Mouse (Mus musculus) adrenal gland, postnatal 4 days (tissue): Measurements from ENCODE around the gene Taf3. TPM values are rescaled to one million over a fixed set of nuclear protein-coding genes. Genes with fewer than 3 reads are reported as not detected.

ENCODE experiments used
- DNase-seq, 2 experiments: peaks; one replicate each; pipeline ENCODE4 v3.0.0; 2021 to 2022; ENCODE audit warnings: low spot score in 2 of 2, mixed read lengths in 2 of 2
- long read RNA-seq, 2 experiments: library from polyadenylated mRNA; stranded (forward); transcript quantifications; one replicate each; pipeline ENCODE4 v2.0.0; 2021
- total RNA-seq, 2 experiments: library from RNA; stranded (reverse); gene quantifications; 2 replicates each; pipeline ENCODE4 v1.2.3; 2021

Taf3 gene
- total RNA-seq, result 10 to 100 TPM; 11.2 to 11.9 TPM
- long read RNA-seq, experiment 1, full-length matches to known transcripts, result 6 of 9 reads
- long read RNA-seq, experiment 1, partial matches to known transcripts, result 0 of 9 reads
- long read RNA-seq, experiment 1, other reads (novel, unspliced or antisense), result 3 of 9 reads
- long read RNA-seq, experiment 2, full-length matches to known transcripts, result 3 of 6 reads
- long read RNA-seq, experiment 2, partial matches to known transcripts, result 0 of 6 reads
- long read RNA-seq, experiment 2, other reads (novel, unspliced or antisense), result 3 of 6 reads

DNA sequence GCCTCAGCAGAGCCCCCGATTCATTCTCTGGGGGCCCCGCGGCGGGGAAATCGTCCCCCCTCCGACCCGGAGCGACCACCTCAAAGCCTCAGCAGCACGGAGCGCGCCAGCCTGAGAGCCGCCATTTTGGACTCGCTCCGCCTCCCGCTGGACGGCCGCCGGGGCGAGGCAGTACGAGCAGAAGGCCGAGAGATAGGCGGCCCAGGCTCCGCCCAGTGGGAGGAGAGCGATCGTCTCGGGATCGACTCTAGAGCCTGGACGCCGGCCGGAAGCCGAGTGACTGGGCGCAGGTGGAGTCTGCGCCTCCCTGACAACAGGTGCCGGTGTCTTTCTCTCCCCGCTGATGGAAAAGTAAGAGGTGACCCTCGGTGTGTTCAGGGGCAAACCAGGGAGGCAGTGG is at the start of gene Taf3:
Gene Taf3, minus strand, starts transcription at position 136 of the 400 bp plus-strand sequence.
- peak; percentile 77 to 80 for DNase-seq

DNA sequence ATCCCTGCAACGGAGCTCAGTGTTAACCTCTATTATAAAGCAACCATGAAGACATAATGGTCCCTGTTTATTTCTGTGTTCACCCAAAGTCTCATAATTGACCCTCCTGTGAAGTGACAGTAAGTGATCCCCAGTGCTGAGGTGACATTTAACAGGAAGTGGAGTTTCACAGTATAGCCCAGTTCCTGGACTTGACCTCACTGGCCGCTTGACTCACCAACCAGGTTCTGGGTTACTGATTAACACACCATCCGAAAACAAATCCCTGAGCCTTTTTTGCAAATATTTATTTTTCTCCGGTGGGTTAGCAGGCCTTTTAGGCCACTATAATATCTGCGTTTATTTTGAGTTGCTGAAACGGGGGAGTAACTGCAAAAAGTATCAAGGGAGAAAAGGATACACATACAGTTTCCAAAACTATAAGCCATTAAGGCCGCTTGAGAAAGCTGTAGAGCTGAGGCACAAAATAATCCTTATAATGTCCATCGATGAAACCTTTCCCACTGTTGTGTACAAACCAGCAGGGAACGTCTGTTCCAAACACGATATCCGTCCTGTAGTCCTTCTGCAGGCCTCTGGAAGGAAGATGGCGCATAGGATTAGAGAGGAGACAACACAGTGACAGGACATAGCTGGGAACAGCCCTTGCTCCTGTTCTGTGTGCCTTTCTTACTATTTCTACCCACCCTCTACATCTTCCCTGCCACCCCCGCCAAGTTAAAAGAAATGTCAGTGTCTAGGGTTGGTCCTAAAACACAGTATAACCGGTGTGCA is 46.1 kb upstream of the Taf3 start:
- DNase-seq, result no peak

DNA sequence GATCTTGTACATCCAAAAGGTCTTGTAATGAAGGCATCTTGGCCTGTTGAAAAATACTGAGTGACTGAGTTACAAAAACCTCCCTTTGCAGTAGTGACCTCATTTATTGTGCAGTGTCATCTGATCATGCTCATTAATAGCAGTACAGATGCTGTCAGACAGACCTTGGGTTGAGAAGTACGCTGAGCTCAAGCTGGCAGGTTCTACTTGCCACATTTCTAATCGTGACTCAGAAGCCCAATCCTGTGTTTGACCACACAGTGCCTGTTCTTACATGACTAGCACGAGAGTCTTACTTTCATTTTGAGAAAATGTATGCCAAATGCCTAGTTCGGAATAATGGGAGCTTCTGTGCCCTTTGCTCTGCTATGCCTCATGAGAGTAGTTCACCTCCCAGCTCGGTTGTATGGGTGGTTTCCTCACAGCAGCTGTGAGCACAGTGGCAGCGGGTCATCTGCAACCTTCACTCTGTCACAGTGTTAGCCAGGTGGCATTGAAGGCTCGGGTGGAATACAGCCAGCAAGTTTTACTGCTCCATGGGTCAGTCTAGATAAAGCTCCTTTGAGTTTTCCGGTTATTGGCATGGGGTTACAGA is 39.0 kb upstream of the Taf3 start:
- DNase-seq, result no peak

DNA sequence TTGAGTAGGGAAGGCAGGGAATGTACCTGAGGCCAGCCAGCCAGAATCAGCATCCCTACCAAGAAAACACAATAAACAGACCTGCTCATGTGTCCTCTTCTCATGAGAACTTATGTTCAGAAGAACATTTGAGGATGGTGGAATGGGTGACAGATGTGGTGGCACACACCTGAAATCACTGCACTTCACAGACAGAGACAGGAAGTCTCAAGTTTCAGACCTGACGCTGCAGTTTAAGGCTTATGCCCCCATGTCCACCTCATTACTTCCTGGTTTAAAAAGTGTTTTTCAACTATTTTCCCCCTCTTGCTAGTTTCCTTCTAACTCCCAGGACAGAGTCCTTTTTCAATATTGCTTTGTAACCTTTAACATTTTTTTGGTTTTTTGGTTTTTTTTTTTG is 34.3 kb upstream of the Taf3 start:
- DNase-seq, result no peak

GRCm38 (mm10) chr2:10081453-10082080 is 33.2 kb upstream of the Taf3 start:
- no peak for DNase-seq

DNA sequence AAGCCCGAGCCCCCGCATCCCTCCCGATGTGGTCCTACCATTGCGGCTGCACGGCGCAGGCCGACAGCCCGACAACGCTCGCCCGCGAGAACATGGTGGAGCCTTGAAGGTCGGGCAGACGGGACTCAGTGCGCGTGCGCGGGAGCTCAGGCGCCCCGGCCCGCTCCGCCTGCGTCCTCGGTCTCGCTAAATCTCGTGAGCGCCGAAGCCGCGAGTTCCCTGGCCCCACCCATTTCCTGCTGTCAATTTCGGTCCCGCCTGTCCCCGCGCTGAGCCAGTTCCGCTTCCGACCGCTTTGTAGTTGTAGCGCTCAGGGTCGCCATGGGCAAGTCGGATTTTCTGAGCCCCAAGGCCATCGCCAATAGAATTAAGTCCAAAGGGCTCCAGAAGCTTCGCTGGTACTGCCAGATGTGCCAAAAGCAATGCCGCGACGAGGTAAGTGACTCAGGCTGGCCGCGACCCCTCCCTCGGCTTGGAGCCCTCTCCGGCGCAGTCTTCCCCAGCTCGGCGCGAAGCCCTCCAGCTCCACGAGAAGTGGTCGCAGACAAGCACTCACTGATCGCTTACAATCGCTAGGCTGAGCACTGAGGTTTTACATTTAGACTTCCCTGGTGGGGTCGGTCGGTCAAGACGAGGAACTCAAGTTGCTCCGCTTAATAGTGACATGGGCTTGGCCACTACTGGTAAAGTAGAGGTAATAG is 32.1 kb upstream of the Taf3 start, which contains the start of the genes Atp5c1 and Kin:
Gene Atp5c1, minus strand, starts transcription at position 201 of the 701 bp plus-strand sequence.
Gene Kin, plus strand, starts transcription at position 284 of the 701 bp plus-strand sequence.
- peak; percentile 91 to 94 for DNase-seq

- no peak for DNase-seq
Observed at GRCm38 (mm10) chr2:10079745-10080309, 31.4 kb upstream of the Taf3 start.

- DNase-seq, result no peak
Observed at GRCm38 (mm10) chr2:10076675-10077074, 28.3 kb upstream of the Taf3 start.

- DNase-seq, result no peak
Observed at GRCm38 (mm10) chr2:10074470-10074869, 26.1 kb upstream of the Taf3 start.

DNA sequence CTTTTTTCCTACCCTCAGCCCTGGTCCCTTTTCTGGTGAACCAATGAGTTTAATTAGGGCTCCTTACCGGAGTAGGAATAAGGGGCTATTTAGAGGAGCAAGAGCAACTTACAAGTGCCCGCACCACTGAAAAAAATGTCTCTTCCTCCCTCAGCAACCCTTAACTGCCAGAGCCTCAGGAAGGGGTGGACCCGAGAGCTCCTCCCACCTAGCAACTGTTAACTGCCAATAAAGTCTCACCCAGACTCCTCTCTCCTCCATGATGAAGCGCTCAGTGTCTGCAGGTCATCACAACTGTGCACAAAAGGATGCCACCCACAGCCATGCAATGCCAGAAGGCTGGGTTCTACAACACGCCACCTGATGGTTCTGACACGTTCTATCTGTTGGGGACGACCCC is 23.4 kb upstream of the Taf3 start:
- no peak for DNase-seq

DNA sequence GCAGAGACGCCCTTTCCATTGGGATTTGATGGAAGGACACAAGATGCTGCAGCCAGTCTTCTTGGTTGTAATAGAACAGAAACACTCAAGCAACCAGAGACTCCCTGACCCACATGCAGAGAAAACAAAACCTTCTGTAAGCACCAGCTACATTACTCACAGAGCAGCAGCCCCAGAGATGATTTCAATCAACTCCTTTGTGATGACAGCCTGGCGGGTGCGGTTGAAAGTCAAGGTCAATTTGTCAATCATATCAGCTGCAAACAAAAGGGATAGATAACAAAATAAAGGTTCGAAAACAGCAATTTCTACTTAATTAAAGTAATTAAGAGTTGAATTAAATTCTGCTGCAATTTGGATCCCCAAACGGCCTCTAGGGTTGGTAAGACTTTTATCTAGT is 10.4 kb upstream of the Taf3 start:
- DNase-seq, result no peak

GRCm38 (mm10) chr2:10051996-10052395 is 3.6 kb upstream of the Taf3 start:
- no peak for DNase-seq

- DNase-seq, result no peak
Observed at GRCm38 (mm10) chr2:10050878-10051277, 2.5 kb upstream of the Taf3 start.

DNA sequence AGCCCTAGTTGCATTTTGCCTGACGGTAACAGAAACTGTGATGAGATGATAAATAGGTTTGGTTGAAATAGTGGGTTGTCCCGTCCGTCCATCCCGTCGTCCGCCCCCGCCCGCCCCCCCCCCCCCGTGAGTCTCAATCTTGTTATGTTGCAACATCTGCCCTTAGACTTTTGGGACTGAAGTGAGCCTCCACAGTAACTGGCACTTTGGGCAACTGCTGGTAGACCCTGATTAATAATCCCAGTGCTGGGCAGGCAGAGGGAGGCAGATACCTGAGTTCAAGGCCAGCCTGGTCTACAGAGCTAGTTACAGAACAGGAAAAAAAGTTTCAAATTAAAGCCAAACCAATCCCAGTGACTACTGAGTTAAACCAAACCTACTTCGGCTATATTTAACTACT is 1.1 kb upstream of the Taf3 start:
- no peak for DNase-seq

- peak in 1 of 2 experiments; percentile 5 for DNase-seq
Observed at GRCm38 (mm10) chr2:10047758-10048436, 499 bp downstream of the Taf3 start.

DNA sequence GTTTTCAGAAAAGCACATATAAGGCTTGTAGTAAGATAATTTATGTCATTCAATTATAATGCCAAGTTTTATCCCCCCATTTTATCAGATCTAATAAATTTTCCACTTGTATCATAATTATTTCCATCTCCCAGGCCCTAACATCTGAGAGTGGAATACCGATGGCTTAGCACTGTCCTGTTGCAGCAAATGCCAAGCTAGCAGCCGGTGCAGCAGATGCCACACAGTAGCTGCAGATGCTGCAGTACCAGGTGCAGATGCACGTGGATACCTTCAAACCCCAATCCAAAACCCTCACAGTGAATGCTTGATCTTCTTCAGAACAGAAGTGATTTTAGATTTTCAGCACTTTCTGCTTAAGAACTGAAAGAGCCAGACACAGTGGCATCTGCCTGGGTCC is 13.4 kb downstream of the Taf3 start:
- DNase-seq, result no peak

GRCm38 (mm10) chr2:10033684-10034083 is 14.7 kb downstream of the Taf3 start:
- DNase-seq, result no peak

DNA sequence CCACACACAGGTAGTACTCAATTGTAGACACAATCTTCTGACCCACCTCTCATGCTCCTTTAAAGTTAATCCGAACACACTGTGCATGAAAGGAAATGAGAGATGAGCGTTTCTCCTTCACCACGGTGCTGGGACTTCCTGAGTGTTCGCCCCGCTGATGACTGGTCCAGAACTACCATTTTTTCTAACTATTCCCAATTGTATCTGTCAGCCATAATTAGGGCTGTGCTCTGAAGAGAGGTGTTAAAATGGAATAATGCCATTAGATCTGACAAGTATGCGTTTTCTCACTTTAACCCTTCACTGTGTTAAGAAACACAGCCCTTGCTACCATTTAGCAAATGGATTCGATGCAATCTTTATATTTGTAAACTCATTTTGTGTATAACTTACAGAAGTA is 18.6 kb downstream of the Taf3 start:
- no peak for DNase-seq

- no peak for DNase-seq
Observed at GRCm38 (mm10) chr2:10024264-10024663, 24.1 kb downstream of the Taf3 start.

GRCm38 (mm10) chr2:10021296-10021695 is 27.1 kb downstream of the Taf3 start:
- no peak for DNase-seq
